Mouse (Mus musculus) yolk sac, embryonic 10.5 days (tissue): Measurements from ENCODE around the gene Fam160a1.

Experiments used
- DNase-seq: peaks from one replicate; pipeline ENCODE4 v3.0.0-alpha.2; 2017; ENCODE audit warnings: low spot score

The Fam160a1 gene

DNA sequence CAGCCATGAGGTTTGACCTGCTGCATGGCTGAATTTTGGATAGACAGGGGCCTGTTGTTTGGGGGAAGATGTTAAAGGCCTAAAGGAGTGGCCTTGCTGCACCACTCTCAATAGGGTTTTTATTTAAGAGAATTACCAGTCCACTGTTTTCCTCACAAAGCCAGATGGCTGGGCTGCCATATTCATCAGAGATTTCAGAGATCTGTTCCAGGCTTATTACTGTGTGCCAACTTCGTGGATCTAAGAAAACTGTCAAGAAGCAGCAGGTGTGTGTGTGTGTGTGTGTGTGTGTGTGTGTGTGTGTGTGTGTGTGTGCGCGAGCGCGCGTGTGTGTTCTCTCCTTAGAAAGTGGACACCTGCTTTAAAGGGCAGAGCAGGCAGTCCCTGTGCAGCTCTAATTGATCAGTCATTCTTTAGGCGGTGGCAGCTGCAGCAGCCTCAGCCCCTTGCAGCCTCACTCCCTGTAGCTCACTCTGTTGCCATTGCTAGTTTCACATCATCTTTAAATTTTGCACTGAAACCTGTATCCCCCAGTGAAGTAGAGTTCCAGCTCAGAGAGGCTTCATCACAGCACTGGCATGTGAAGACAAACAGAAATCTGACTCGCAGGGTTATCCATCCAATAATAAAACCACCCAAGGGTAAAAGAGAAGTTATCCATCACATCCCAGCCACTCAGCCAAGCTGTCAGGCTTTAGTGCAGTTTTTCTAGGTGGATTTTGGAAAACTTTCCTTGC, 182.5 kb downstream of the Fam160a1 start:
- DNase-seq: no peak

DNA sequence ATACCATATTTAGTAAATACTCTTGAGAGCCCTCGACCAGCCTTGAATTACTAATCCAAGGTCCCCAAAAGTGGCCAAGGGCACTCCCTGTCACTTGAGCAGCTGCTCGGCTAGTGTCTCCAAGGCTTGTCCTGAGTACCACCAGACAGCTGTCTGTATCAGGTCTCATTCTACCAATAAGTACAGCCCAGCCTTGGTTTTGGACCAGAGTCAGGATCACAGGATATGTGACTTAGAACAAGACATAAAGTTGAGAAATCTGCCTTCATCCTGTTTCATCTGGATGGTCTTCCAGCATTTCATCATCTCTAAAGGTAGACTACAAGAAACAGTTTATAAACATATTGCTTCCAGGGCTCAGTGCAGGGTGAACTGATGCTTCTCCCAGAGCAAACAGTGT, 183.4 kb downstream of the Fam160a1 start:
- DNase-seq: no peak

- no peak for DNase-seq
Measured at GRCm38 (mm10) chr3:85629895-85630510, 187.1 kb downstream of the Fam160a1 start.

- no peak for DNase-seq
Measured at GRCm38 (mm10) chr3:85619751-85620150, 197.3 kb downstream of the Fam160a1 start.

DNA sequence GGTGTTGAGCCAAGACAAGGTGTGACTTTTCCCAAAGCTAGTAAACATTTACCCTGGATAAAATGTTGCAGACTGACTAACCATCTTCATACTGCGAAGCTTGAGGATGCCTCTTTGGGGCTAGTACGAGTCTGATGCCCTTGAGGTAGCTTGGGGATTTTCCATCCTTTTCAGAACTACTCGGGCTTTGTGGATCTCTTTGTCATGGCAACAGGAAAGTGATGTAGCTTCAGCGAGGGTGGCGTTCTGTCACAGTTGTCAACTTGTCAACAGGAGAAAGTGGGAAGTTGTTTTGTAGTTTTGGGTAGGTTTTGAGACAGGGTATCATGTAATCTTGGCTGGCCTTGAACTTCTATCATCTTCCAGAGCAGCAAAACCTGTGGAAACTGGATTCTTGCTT, 197.7 kb downstream of the Fam160a1 start:
- DNase-seq: no peak

- DNase-seq: no peak
Measured at GRCm38 (mm10) chr3:85618885-85619284, 198.2 kb downstream of the Fam160a1 start.

- DNase-seq: no peak
Measured at GRCm38 (mm10) chr3:85616389-85616788, 200.7 kb downstream of the Fam160a1 start.
